Comparison of ENCODE assay signal across 14 mouse cellular contexts in genomic region chr2:22741222-22741621, GRCm38 (mm10). TPM values are rescaled to one million over a fixed set of nuclear protein-coding genes. Genes with fewer than 3 reads are reported as not detected.
DNase-seq lines count a peak whose midpoint lies in the region; ATAC-seq and TF ChIP-seq lines count a peak whose summit lies in the region.
"Had no signal": no experiment of that assay in that cellular context is flagged by ENCODE, and none has a peak within 500 bp of the region (broad histone marks: within the 10 kb centered on the region; RNA-seq: fewer than 3 reads in every experiment).

No protein-coding gene starts in this region.

- no peak for ATAC-seq in cerebellum, adult (ENCODE audit: insufficient number of reproducible peaks, low FRiP score, low TSS enrichment)
- ATAC-seq in forebrain, embryonic 14.5 days: no peak
- ATAC-seq: midbrain, embryonic 15.5 days had no signal

- dilution Hi-C loops in CH12.LX (cut with MboI; ENCODE audit: extremely low pct_ligation_motif_present, extremely low pct_unique_long_range_greater_than_20kb, low sequenced_read_pairs): no loop called here

- DNase-seq in cerebellum, adult 11 months: peak; percentile 3
- DNase-seq in layer of hippocampus, adult 2 months (ENCODE audit: low spot score in 2 of 2): no peak
- no peak for DNase-seq in layer of hippocampus, adult 9-11 months
- DNase-seq in CH12.LX (ENCODE audit: extremely low read depth): no peak
- DNase-seq in cerebellum, postnatal 36 days: peak; percentile 35 to 44
- no peak for DNase-seq in embryo, embryonic 10.5 days (ENCODE audit: low spot score)
- no peak for DNase-seq in forebrain, embryonic 14.5 days (ENCODE audit: low spot score)
- DNase-seq: gastrocnemius, postnatal 25 days; heart, postnatal 10 days; liver, embryonic 13.5 days; right cerebral cortex, postnatal 14 days had no signal

- no peak for TF ChIP-seq POLR2A in CH12.LX (IDR thresholded peaks at IDR 0.05; ENCODE audit: low read depth, low read length)

- no peaks in the 10 kb centered on the region for H3K36me3 ChIP-seq in CH12.LX (replicated peaks in 1 of 2; ENCODE audit: control insufficient read depth in 1 of 2, insufficient read depth in 1 of 2, low read length in 1 of 2)
- no peaks in the 10 kb centered on the region for H3K36me3 ChIP-seq in forebrain, embryonic 14.5 days (ENCODE audit: control insufficient read depth, insufficient read depth, low read length)
- H3K36me3 ChIP-seq: liver, embryonic 13.5 days; midbrain, embryonic 15.5 days; stomach, embryonic 15.5 days had no signal

- peak; percentile 68 for TF ChIP-seq RAD21 in CH12.LX (IDR thresholded peaks at IDR 0.05; ENCODE audit: low read depth, low read length)

- H3K27ac ChIP-seq in layer of hippocampus, adult 2 months: no peak overlapping the region
- no peak overlapping the region for H3K27ac ChIP-seq in CH12.LX (ENCODE audit: insufficient read depth, low read depth)
- H3K27ac ChIP-seq in forebrain, embryonic 14.5 days (ENCODE audit: low read depth, low read length): no peak overlapping the region
- H3K27ac ChIP-seq: liver, embryonic 13.5 days; midbrain, embryonic 15.5 days; stomach, embryonic 15.5 days had no signal

- TF ChIP-seq EP300 in CH12.LX (IDR thresholded peaks at IDR 0.05; ENCODE audit: low read length): no peak

- no peak overlapping the region for H3K9ac ChIP-seq in CH12.LX (ENCODE audit: insufficient read depth, low read depth)
- no peak overlapping the region for H3K9ac ChIP-seq in forebrain, embryonic 14.5 days (ENCODE audit: low read length)
- H3K9ac ChIP-seq: liver, embryonic 13.5 days; midbrain, embryonic 15.5 days; stomach, embryonic 15.5 days had no signal

- H3K4me2 ChIP-seq in CH12.LX (ENCODE audit: insufficient read depth, low read depth, poor library complexity, severe bottlenecking): no peak overlapping the region
- no peak overlapping the region for H3K4me2 ChIP-seq in forebrain, embryonic 14.5 days (ENCODE audit: low read length)
- H3K4me2 ChIP-seq: liver, embryonic 13.5 days; midbrain, embryonic 15.5 days; stomach, embryonic 15.5 days had no signal

- in situ Hi-C loops in CH12.LX (cut with MboI; ENCODE audit: low pct_ligation_motif_present, low pct_unique_long_range_greater_than_20kb, low sequenced_read_pairs): no loop called here

- H3K4me1 ChIP-seq in CH12.LX (ENCODE audit: control insufficient read depth in 1 of 2, insufficient read depth in 2 of 2): peaks cover 0 to 3% of the 10 kb centered on the region in 2 experiments; a peak in 2 of 4 replicates
- no peaks in the 10 kb centered on the region for H3K4me1 ChIP-seq in forebrain, embryonic 14.5 days (ENCODE audit: control insufficient read depth, insufficient read depth, low read length)
- H3K4me1 ChIP-seq: liver, embryonic 13.5 days; midbrain, embryonic 15.5 days; stomach, embryonic 15.5 days had no signal

- H3K9me3 ChIP-seq in CH12.LX (replicated peaks; ENCODE audit: low read length): peaks cover 11% of the 10 kb centered on the region
- no peaks in the 10 kb centered on the region for H3K9me3 ChIP-seq in forebrain, embryonic 14.5 days (replicated peaks; ENCODE audit: control insufficient read depth, low read length)
- H3K9me3 ChIP-seq: liver, embryonic 13.5 days; midbrain, embryonic 15.5 days; stomach, embryonic 15.5 days had no signal

- no peaks in the 10 kb centered on the region for H3K79me2 ChIP-seq in CH12.LX (replicated peaks; ENCODE audit: control insufficient read depth, extremely low read depth, insufficient read depth, poor library complexity, severe bottlenecking)

- peak; percentile 31 for TF ChIP-seq CTCF in layer of hippocampus, adult 2 months (conservative IDR thresholded peaks at IDR 0.05)
- TF ChIP-seq CTCF in CH12.LX (conservative IDR thresholded peaks at IDR 0.05 in 1 of 2, IDR thresholded peaks at IDR 0.05 in 1 of 2; ENCODE audit: low read depth in 2 of 2, low read length in 2 of 2): peak in 1 of 2 experiments; percentile 63; a peak in 2 of 4 replicates

- WGBS in forebrain, embryonic 14.5 days: 64% methylated on average over 3 of the region's 3 CpGs

- no peaks in the 10 kb centered on the region for H3K27me3 ChIP-seq in CH12.LX (replicated peaks)
- no peaks in the 10 kb centered on the region for H3K27me3 ChIP-seq in forebrain, embryonic 14.5 days (replicated peaks; ENCODE audit: control insufficient read depth, insufficient read depth, low read length)
- H3K27me3 ChIP-seq: midbrain, embryonic 15.5 days; stomach, embryonic 15.5 days had no signal

- no peak overlapping the region for H3K4me3 ChIP-seq in layer of hippocampus, adult 2 months
- no peak overlapping the region for H3K4me3 ChIP-seq in CH12.LX (replicated peaks in 1 of 3; ENCODE audit: low read depth in 2 of 3, low read length in 2 of 3, poor library complexity in 1 of 3)
- H3K4me3 ChIP-seq in forebrain, embryonic 14.5 days (ENCODE audit: low read depth, low read length): no peak overlapping the region
- H3K4me3 ChIP-seq: liver, embryonic 13.5 days; midbrain, embryonic 15.5 days; stomach, embryonic 15.5 days had no signal

TF ChIP-seq in CH12.LX, 34 proteins besides CTCF, POLR2A, EP300 and RAD21:
- TF ChIP-seq UBTF (IDR thresholded peaks at IDR 0.05; ENCODE audit: low read depth, low read length) (no peak), KAT2A (IDR thresholded peaks at IDR 0.05; ENCODE audit: insufficient replicate concordance, low read length) (no peak), USF1 (IDR thresholded peaks at IDR 0.05; ENCODE audit: low read depth, low read length) (no peak), JUND (conservative IDR thresholded peaks at IDR 0.05; ENCODE audit: low read depth, low read length) (no peak), SMC3 (IDR thresholded peaks at IDR 0.05; ENCODE audit: low read depth, low read length) (peak; percentile 59)

RNA-seq across cellular contexts. Expression of gene Apbb1ip, which starts 32.7 kb away (rescaled TPM):
- total RNA-seq in layer of hippocampus, adult 2 months (2021): 1 to 10 TPM; 5.8 to 6.0 TPM
- 4.0 and 5.6 TPM in 2 replicates for total RNA-seq in CH12.LX (2012; rRNA removed)
- 2.7 and 3.5 TPM in 2 replicates for total RNA-seq in CH12.LX (2014; rRNA removed)
- 51.4 and 59.9 TPM in 2 replicates for polyA plus RNA-seq in CH12.LX (2012; ENCODE audit: insufficient read length, low read depth)
- 0.66 and 1.3 TPM in 2 replicates for polyA plus RNA-seq in forebrain, embryonic 14.5 days (2014; fragmentation: Nextera tagmentation; extraction: Ambion mirVana)

Comparison
In these comparisons a context has a peak if more than half of its experiments do, and no peak if none do; other contexts are left out.
1. DNase-seq: peak in cerebellum, adult 11 months (single experiment) and cerebellum, postnatal 36 days (2 of 2); none in layer of hippocampus, adult 2 months (0 of 2), layer of hippocampus, adult 9-11 months (single experiment), CH12.LX (single experiment), embryo, embryonic 10.5 days (single experiment) and forebrain, embryonic 14.5 days (single experiment).